In the genomic region with DNA sequence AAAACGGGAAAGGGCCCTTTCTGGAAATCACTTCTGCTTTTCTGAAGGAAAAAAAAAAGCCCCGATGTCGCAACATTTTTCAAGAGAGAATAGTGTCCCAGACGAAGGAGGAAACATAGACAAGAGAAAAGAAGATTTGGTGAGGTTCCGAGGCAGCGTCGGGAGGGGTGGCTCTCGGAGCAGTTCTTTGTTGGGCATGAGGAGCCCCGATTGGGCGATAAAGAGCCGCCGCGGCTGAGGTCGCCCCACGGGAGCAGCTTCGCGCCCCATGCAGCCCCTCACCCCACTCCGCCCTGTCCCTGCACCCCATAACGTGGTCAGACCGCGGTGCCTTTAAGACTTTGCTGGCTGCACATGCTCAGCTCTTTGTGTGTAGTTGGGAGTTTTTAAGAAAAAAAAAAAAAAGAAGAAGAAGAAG, we compare ENCODE assay signal across 7 mouse cellular contexts. TPM values are rescaled to one million over a fixed set of nuclear protein-coding genes. Genes with fewer than 3 reads are reported as not detected.
DNase-seq lines count a peak whose midpoint lies in the region; ATAC-seq and TF ChIP-seq lines count a peak whose summit lies in the region.

No protein-coding gene starts in this region.

- ATAC-seq in forebrain, postnatal 0 days = peak; percentile 30
- ATAC-seq in liver, embryonic 12.5 days = no peak
- ATAC-seq in neural tube, embryonic 14.5 days (ENCODE audit: low read depth) = peak; percentile 50

- TF ChIP-seq CTCF in brain, embryonic 14.5 days (IDR thresholded peaks at IDR 0.05; ENCODE audit: borderline replicate concordance, extremely low read depth, insufficient read depth, insufficient read length) = no peak
- TF ChIP-seq CTCF in forebrain, postnatal 0 days (IDR thresholded peaks at IDR 0.05; ENCODE audit: low read depth) = no peak

- no peaks in the 10 kb centered on the region for H3K9me3 ChIP-seq in forebrain, postnatal 0 days (ENCODE audit: low read length)
- H3K9me3 ChIP-seq in liver, embryonic 12.5 days (replicated peaks) = no peaks in the 10 kb centered on the region
- H3K9me3 ChIP-seq in neural tube, embryonic 14.5 days (ENCODE audit: control insufficient read depth, low read length) = no peaks in the 10 kb centered on the region

- H3K27me3 ChIP-seq in forebrain, postnatal 0 days (ENCODE audit: insufficient read depth, low read length) = no peaks in the 10 kb centered on the region
- peaks cover 18% of the 10 kb centered on the region for H3K27me3 ChIP-seq in liver, embryonic 12.5 days (replicated peaks)
- H3K27me3 ChIP-seq in neural tube, embryonic 14.5 days (ENCODE audit: control insufficient read depth, insufficient read depth, low read length) = no peaks in the 10 kb centered on the region

- peak; percentile 31 to 66 for DNase-seq in left cerebral cortex, postnatal 10 days (ENCODE audit: extremely low spot score in 1 of 2, low spot score in 2 of 2)
- no peak for DNase-seq in left cerebral cortex, postnatal 25 days (ENCODE audit: low spot score in 2 of 2)
- peak; percentile 83 for DNase-seq in brain, embryonic 14.5 days (ENCODE audit: low read depth)
- DNase-seq in forebrain, postnatal 0 days = no peak
- DNase-seq in T-cell, adult 2 months (ENCODE audit: low spot score) = no peak

- peak overlapping the region; percentile 95 for H3K4me3 ChIP-seq in forebrain, postnatal 0 days (ENCODE audit: low read depth, low read length)
- H3K4me3 ChIP-seq in liver, embryonic 12.5 days = peak overlapping the region; percentile 86
- H3K4me3 ChIP-seq in neural tube, embryonic 14.5 days (ENCODE audit: low read depth, low read length) = peak overlapping the region; percentile 88

- no peaks in the 10 kb centered on the region for H3K36me3 ChIP-seq in forebrain, postnatal 0 days (ENCODE audit: insufficient read depth)
- no peaks in the 10 kb centered on the region for H3K36me3 ChIP-seq in liver, embryonic 12.5 days
- H3K36me3 ChIP-seq in neural tube, embryonic 14.5 days (ENCODE audit: control insufficient read depth, insufficient read depth, low read length) = no peaks in the 10 kb centered on the region

- H3K9ac ChIP-seq in forebrain, postnatal 0 days = peak overlapping the region; percentile 91
- peak overlapping the region; percentile 88 for H3K9ac ChIP-seq in liver, embryonic 12.5 days
- peak overlapping the region; percentile 92 for H3K9ac ChIP-seq in neural tube, embryonic 14.5 days (replicated peaks; ENCODE audit: low read depth, low read length)

- under 1% methylated on average over 21 of the region's 21 CpGs for WGBS in forebrain, postnatal 0 days
- WGBS in liver, embryonic 12.5 days (ENCODE audit: insufficient replicate concordance) = under 1% methylated on average over 21 of the region's 21 CpGs
- 0% methylated on average over 21 of the region's 21 CpGs for WGBS in neural tube, embryonic 14.5 days

- no peak for TF ChIP-seq POLR2A in brain, embryonic 14.5 days (IDR thresholded peaks at IDR 0.05; ENCODE audit: borderline replicate concordance, extremely low read depth, insufficient read depth, insufficient read length, poor library complexity, severe bottlenecking)

- peaks cover 3% of the 10 kb centered on the region; the same call in 1 of the 2 replicates for H3K4me1 ChIP-seq in forebrain, postnatal 0 days (ENCODE audit: insufficient read depth)
- peaks cover 26% of the 10 kb centered on the region for H3K4me1 ChIP-seq in liver, embryonic 12.5 days
- peaks cover 15% of the 10 kb centered on the region for H3K4me1 ChIP-seq in neural tube, embryonic 14.5 days (ENCODE audit: control insufficient read depth, insufficient read depth, low read length)

- intact Hi-C loops in left cerebral cortex, postnatal 10 days (cut with DNase I) = loop anchor here (5.0 to 10.0 kb wide), 3 partner anchors 123 to 235 kb away; no protein-coding TSS in a partner anchor
- intact Hi-C loops in left cerebral cortex, postnatal 25 days (cut with DNase I) = loop anchor here (2.0 kb wide), 3 partner anchors 37 to 123 kb away; no protein-coding TSS in a partner anchor

- peak overlapping the region; percentile 95 for H3K27ac ChIP-seq in forebrain, postnatal 0 days (ENCODE audit: low read depth, low read length)
- H3K27ac ChIP-seq in liver, embryonic 12.5 days = peak overlapping the region; percentile 80
- peak overlapping the region; percentile 97 for H3K27ac ChIP-seq in neural tube, embryonic 14.5 days (ENCODE audit: low read depth, low read length)

- H3K4me2 ChIP-seq in forebrain, postnatal 0 days (ENCODE audit: low read depth) = peak overlapping the region; percentile 99
- H3K4me2 ChIP-seq in liver, embryonic 12.5 days = peak overlapping the region; percentile 99
- peak overlapping the region; percentile 98 for H3K4me2 ChIP-seq in neural tube, embryonic 14.5 days (ENCODE audit: low read depth, low read length)

RNA-seq across cellular contexts. Expression of a gene that starts 0.8 kb away (rescaled TPM):
- total RNA-seq in left cerebral cortex, postnatal 10 days (2021) = 100 to 1,000 TPM; 110 to 113 TPM
- 100 to 1,000 TPM in 1 of 2 experiments, 10 to 100 TPM in 1; 98.2 to 100 TPM for total RNA-seq in left cerebral cortex, postnatal 25 days (2021)
- polyA plus RNA-seq in brain, embryonic 14.5 days (2012; rRNA removed) = 19.6 and 31.4 TPM in 2 replicates
- 56.7 and 59.9 TPM in 2 replicates for total RNA-seq in forebrain, postnatal 0 days (2014; rRNA removed)
- polyA plus RNA-seq in forebrain, postnatal 0 days (2015; fragmentation: Nextera tagmentation; extraction: Ambion mirVana) = 4.5 and 4.8 TPM in 2 replicates
- 1.8 and 2.0 TPM in 2 replicates for polyA plus RNA-seq in liver, embryonic 12.5 days (2016; fragmentation: Nextera tagmentation; extraction: Ambion mirVana)
- 8.6 and 11.1 TPM in 2 replicates for polyA plus RNA-seq in neural tube, embryonic 14.5 days (2014; fragmentation: Nextera tagmentation; extraction: Ambion mirVana)

Comparison
In these comparisons a context has a peak if more than half of its experiments do, and no peak if none do; other contexts are left out.
1. DNase-seq: peak in left cerebral cortex, postnatal 10 days (2 of 2) and brain, embryonic 14.5 days (single experiment); none in left cerebral cortex, postnatal 25 days (0 of 2), forebrain, postnatal 0 days (single experiment) and T-cell, adult 2 months (single experiment).
2. Peak in every context shown above with its lines, with median percentiles within 50 percentile points of each other: H3K27ac ChIP-seq, H3K4me2 ChIP-seq, H3K4me3 ChIP-seq and H3K9ac ChIP-seq.